Mouse (Mus musculus) cerebellum, adult 11-12 months (tissue): ENCODE measurements around the gene Gkap1.

Experiments
- DNase-seq: peaks from one replicate; pipeline ENCODE4 v3.0.0; 2022

Gene Gkap1

DNA sequence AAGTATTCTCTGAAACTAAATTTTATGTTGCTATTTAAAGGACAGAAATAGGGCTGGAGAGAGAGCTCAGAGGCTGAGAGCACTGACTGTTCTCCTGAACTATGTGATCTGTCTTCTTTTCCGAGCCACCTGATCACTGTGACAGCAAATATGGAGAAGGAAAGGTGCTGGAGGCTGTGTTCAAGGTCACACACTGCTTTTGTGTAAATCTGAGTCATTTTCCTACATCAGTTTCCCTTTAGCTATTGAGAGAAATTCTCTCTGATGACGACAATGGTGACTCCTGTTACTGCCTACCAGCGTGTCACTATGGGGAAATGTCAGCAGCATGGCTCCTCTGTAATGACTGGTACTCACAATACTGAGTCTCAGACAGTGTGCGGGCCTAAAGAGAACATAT, 13.8 kb downstream of the Gkap1 start:
- no peak for DNase-seq

DNA sequence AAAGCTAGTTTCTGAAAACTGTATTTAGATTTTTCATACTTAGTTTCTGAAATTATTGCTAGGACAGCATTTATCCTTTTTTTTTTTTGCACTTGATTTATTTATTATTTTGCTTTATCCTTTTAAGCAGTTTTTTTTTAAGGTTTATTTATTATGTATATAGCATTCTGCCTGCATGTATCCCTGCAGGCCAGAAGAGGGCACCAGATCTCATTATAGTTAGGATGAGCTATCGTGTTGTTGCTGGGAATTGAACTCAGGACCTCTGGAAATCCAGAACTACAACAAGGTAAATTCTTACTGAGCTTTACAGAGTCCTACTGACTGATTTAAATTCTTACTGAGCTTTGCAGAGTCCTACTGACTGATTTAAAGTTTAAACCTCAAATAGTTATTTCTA, 22.2 kb downstream of the Gkap1 start:
- DNase-seq = no peak

DNA sequence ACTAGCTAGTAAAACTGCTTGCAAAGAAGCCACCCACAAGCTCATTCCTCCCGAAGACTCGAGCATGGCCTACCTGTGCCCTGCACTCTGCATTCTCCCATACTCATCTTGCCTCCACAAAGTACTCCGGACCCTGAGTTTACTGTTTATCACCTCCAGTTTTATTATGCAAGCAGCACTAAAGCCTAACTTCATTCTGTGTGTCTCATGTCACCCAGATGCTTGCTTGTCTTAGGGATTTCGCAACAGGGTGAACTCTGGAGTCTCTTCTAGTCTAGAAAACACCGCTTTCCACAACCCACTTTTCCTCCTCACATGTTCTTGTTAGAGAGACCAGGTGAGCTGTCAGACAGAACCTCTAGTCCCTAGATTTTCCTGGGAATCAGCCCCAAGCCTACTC, 26.5 kb downstream of the Gkap1 start:
- no peak for DNase-seq

DNA sequence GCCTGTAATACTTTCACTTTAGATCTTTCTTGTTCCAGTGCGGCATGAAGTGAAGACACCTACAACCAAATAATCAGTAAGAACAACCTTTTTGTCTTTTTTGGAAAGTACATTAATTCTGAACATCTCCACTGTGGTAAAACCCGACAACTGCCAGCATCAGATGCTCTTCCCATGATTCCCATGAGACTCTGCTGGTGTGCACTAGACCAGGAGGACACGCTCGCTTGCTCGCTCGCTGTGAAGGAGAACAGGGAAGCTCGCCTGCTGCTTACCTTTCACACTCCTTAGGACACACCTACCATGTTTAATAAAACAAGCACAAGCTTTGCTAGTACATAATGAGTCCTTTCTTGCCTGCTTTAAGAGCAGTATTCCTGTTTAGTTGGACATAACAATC, 39.0 kb downstream of the Gkap1 start:
- no peak for DNase-seq

DNA sequence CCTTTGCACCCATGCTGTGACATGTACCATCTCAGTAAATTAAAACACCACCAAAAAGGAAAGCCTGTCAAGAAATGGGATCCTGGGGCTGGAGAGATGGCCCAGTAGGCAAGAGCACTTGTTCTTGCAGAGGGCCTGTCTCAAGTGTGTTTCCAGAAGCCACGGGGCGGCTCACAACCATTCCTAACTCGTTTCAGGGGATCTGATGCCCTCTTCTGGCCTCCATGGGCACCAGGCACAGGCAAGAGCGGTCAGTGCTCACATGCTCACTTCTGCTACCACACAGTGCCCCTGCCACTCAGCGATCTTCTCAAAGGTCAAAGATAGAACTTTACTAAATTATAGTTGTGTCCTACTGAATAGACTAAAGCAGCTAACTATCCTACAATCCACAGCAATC, 42.9 kb downstream of the Gkap1 start:
- peak; percentile 49 for DNase-seq

DNA sequence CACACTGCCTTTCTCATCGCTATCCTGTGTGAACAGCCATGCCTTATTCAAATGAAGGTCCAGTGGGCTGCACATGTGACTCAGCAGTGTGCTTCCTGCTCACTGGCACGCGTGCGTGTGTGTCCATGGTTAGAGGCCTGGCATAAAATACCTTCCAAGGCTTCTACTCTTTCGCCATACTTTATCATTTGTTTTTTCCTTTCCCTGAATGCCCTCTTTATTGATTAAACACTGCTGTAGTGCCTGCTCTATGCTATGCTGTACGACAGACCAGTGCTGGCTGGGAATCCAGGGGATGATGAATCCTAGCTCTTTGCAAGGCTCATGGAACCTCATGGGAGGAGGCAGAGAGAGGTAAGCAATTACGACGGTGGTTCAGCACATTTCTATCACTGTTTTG, 43.4 kb downstream of the Gkap1 start:
- DNase-seq = no peak

DNA sequence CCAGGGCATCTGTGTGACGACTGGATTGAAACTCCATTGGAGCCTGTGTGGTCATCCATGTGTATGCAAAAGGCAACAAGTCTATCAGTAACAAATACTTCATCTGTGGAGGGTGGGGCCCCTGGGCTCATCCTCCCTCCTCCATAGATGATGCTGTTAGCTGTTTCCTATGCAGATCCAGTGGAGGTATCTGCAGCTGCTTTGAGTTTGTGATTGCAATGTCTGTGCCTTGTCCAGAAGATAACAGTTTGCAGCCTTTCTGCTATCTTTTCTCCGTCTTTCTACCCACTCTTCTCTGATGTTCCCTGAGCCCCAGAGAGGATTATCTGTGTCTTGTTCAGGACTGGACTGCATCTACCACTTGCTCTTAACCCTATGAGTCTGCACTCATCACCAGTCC, 46.9 kb downstream of the Gkap1 start:
- no peak for DNase-seq

DNA sequence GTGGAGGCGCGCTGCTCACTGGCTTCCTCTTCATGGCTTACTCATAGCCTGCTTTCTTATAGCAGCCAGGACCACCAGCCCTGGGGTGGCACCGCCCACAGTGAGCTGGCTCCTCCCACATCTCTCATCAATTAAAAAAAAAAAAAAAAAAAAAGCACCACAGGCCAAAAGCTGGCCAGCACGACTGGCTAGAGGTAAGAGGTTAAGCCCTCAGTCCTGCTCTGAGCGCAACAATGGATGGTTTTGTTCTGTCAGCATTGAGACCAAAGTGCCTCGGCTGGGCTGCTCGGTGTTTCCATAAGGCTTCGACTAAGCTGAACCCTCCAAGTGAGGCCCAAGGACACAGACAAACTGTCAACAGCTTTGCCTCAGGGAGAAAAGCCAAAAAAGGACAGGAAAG, 49.8 kb downstream of the Gkap1 start:
- DNase-seq = no peak

DNA sequence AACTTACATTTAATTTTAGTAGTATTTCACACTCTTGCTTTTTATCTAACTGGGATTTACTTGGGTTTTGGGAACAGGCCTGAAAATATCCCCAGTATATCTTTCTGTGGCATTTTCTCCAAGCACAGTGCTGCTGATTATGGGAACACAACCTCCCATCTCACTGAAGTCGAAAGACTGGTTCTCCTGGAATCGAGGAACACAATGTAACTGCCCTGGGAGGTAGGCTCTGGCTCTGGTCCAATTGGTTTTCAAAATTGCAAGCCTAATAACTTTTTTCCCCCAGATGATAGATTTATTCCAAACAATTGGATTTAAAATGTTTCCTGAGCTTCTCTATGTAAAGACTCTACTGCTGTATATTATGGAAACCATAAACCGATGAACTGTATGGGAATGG, 55.3 kb downstream of the Gkap1 start:
- DNase-seq = no peak

DNA sequence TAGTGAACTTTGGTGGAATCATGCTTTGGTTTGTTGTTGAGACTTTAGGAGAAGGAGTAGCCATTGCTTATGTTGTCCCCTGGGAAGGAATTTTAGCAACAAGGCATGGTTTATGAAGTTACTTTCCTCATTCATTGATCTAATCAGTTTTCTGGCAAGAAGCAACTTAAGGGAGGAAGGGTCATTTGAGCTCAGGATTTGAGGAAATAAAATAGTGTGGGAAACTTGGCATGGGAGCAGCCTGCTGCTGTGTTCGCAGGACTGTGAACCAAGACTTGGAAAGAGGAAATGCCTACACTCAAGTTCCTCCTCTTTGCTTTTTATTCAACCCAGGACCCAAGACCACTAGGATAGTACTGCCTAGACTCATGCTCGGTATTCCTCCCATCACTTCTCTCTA, 58.0 kb downstream of the Gkap1 start:
- DNase-seq = no peak

DNA sequence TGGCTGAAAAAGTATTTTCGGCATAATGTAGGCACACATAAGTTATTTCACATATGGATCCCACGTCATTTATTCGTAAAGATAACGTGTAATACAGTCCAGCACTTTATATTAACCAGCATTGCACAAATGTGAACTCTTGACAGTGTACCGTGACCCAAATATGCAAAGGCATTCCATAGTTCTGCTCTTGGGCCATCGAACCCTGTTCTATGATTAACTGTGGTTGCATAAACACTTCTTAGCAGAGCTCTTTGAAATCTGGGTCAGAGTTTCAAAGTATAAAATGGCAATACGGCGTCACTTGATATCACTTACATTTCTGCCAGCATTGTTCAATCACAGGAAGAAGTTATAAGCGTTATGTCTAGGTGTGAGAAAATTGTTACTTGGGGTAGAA, 59.1 kb downstream of the Gkap1 start:
- DNase-seq = no peak

DNA sequence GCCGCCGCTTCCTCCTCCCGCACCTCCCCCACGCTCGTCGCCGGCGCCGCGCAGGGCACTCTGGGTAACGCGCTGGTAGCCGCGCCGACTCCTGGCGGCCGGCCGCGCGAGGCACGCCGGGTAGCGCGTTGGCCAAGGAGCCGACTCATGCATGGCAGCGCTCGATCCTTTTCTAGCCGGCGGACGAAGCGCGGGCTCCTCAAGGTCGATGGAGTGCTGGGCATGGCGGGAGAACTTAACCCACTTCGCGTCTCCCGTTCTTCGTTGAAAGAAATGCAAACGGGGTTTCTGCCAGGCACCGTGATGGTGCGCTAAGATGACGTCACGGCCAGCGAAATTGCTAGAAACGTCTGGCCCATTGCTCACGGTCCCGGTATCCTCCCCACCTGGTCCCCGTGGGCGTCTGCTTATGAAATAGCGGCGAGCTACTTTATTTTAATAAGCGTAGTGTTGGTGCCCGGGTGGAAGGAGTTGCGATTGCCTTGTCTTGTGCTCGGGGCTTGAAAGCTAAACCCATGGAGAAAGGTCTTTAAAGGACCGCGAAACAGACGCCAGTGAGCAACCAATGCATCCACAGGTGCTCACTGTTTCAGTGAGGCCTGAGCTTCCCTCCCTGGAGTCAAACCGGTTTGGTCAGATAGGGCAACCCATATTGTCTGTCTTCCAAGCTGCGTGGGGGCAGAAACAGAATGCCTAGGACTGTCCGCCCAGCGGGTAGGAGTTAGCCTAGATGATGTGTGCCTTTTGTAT, 59.7 kb downstream of the Gkap1 start, which contains the start of gene Ubqln1:
TSS of gene Ubqln1 (minus strand) at position 62 of the 750 bp plus-strand sequence.
- DNase-seq = peak; percentile 90

DNA sequence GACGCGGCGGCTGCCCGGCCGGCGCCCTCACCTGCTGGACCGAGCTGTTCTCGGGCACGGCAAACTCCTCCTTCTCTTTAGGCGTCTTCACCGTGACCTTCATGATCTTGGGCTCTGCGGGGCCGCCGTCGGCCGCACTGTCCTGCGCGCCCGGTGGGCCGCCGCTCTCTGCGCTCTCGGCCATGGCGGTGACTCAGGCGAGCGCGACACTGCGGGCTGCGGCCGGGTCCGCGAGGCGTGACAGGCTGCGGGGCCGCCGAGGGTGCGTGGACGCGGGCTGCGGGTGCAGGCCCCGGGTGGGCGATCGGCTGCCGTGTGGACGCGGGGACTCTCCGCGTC, 60.3 kb downstream of the Gkap1 start:
- no peak for DNase-seq

DNA sequence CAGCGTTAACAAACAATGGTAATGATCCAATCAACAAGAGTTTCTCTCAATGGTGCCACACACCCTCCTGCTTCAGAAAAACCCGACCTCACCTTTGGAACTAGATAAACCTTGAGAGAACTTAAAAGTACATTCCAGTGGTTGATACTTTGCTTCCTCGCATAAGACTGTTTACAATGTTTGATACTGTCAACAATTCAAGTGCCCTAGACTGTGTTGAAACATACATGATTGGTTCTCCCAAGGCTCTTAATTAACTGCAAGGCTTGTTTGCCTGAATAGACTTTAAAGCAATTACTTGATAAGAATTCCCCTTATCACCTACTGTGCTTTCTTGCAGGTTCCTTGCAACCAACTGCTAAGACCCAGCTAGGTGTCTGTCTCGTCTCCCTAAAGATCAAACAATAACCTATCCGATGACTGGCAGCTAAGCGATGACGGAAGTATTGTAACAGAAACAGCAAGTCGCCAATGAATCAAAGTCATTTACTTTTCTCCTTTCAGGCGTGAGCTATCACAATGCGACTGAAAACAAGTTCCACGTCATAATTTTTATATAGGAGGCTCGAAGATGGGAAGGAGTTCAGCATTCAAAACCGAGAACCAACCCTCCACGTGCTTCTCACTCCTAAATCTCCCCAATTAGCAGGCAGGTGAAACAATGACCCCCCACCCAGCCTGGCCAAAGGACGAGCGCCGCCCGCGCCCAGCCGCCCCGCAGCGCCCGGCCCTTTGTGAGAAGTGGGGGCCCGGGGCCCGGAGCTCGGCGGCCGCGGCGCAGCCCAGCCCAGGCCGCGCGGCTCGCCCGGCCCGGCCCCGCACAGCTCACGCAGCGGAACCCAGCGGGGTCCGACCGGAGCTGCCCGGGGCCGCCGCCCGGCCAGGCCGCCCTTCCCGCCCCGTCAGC, 60.9 kb downstream of the Gkap1 start:
- DNase-seq = peak; percentile 32

DNA sequence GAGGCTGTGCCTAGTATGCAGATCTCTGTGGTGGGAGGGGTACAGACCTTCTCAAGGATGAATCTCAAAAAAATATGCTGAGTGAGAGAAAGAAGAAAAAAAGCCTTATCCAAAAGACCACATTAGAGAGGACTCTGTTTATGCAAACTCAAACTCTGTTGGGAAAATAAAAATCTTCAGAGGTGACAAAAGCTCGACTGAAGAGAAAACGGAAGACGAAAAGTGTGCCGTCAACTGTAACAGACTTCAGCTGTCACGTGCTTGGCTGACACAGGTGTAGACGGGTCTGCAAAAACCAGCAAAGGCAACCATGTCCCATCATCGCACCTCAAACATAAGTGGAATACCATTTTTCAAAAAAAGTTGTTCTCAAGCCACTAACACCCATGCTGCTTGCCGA, 61.7 kb downstream of the Gkap1 start:
- DNase-seq = no peak

DNA sequence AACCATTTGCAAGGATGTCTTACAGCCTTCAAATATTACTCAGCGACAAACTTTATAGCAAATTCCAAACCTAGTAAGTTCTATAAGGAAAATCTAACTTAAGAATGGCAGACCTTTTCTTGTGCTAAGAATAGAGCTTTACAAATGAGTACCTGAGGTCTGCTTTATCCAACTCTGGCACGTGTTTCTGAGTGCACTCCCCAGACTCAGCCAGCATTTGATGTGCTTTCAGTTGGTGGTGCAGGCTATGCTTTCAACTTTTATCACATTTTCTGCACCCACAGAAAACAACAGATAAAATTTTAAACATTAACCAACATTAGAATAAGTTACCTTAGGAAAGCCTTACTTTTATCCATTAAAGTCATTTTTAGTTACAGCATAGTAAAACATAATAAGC, 63.0 kb downstream of the Gkap1 start:
- DNase-seq = no peak

DNA sequence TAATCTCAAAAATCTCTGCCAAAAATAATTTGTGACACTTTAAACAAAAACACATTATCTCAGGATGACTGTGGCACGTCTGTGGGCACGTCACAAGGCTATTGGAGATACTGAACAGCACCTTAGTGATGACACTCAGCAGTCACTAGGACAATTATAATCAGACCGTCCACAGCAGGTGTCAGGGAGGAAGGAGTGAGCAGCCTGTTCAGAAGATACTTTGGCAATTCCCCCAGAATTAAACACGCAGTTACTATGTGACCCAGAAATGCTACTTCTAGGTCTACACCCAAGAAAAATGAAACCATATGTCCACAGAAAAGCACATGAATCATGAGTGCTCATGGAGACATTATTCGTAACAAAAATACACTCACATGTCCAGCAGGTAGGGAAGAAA, 65.1 kb downstream of the Gkap1 start:
- DNase-seq = peak; percentile 73

DNA sequence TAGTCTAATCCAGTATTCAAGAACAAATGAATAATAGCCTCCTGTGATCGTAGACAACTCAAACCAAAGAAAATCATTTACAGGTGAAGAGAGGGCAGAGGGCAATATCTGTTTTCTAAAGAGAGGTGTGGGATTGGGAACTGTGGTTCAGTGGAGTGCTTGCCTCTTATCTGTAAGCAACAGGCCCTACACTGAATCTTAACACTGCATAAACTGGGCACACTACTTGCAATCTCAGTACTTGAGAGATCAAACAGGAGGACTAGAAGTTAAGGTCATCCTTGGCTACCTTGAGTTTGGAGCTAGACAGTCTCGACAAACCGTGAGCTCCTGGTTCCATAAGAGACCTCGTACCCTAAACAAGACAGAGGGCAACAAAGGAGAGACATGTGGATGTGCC, 69.4 kb downstream of the Gkap1 start:
- no peak for DNase-seq

DNA sequence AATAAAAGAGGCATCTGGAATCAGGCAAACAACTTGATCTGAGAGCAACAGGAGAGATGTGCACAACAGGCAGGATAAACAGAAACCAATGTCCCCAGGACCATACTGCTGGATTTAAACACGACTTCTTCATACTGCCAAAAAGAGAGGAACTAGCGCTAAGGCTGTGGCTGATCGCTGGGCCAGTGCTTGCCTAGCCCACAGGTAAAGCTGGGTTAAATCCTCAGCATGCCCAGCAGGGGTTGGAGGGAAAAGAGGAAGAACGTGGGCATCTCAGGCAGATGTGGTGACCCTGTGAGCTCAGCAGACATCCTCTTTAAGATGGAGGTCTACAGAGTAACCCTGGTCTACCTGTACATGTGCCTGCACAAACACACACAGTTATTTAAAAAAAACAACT, 70.5 kb downstream of the Gkap1 start:
- no peak for DNase-seq

DNA sequence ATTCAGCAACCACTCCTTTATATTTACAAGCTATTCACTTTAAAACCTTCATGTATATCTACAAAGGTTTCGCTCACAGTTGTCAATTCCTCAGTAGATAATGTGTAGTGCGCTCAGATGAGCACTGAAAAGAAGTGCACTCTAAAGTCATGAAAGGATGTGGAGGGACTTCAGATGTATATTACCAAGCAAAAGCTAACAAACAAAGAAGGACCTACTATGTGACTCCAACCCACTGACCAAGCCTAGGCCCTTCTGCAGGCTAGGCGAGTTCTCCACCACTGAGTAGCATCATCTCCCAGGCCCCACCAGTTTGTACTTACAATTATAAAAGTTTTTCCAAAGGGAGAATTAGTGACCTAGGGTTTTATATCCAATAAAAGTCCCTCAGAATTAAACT, 71.3 kb downstream of the Gkap1 start:
- no peak for DNase-seq

DNA sequence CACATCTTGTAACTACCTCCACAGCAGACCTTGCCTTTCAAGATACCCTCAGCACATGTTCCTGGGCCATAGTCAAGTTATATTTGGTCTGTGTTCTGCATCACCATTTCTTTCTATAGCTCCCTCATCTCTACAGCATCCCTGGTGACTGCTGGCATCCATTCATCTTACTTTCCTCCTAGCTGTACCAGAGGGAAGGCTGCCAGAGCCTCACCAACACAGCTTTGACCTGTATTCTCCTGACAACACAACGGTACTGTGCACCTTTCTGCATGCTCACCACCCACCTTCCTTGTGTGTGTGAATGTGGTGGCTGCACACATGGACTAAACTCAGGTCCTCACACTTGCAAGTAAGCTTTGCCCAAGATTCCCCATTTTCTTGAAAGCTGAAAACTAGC, 72.6 kb downstream of the Gkap1 start:
- DNase-seq = peak; percentile 64

DNA sequence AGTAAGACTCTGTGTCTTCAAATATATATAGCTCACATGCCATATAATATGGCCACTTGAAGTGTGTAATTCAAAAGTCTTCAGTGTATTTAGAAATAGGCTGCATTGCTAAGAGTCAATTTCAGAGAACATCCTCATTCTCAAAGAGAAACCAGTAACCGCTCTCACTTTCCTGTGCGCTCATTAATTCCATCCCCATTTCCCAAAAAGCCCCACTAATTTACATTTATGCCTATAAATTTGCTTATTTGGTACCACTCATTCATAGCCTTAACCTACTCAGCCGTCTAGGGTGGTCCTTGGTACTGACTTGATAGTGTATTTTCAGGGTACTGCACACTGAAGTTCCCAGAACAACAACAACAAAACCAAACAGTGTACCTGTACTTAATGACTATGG, 73.6 kb downstream of the Gkap1 start:
- DNase-seq = no peak

DNA sequence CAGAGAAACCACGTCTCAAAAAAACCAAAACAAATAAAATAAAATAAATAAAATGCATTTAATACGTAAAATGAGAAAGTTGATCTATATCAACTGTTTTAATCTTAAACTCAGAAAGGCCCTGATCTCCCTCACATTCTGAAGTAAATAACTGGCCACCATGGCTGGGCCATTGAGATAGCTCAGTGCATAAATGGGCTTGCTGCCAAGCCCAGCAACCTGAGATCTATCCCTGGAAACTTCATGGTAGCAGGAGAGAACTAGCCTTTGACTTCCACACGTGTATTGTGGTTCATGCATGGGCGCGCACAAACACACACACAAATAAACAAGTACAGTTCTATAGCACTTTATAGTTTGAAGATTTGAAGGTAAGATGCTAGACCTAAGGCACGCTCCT, 74.2 kb downstream of the Gkap1 start:
- DNase-seq = no peak

DNA sequence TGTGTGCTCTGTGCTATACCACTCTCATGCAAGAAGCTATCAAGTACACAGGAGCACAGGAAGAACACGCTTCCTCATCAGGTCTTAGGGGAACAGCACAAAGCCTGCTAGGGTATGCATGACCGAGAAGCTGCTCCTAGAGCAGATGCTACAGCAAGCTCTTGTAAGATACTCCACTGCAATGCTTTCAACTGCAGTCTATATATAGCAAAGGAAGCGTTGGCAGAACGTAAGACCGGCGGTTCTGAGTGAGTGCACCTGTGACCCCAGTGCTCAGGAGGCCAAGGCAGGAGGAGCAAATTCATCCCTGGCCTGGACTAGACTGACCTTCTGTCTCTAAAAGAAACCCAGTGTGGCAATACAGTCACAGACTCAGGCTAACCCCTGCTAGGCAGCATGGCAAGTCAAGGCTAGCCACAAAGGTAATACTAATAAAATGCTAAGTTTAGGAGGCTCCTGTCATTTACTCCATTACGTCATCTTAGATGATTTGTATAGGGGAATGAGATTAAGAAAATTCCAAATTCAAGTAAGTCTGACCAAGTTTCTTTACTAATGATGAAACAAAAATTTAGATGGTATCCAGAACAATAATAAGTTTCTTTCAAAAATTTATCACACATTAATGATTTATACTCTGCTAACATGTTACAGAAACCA, 77.4 kb downstream of the Gkap1 start:
- DNase-seq = no peak
